Mouse (Mus musculus) right cerebral cortex, postnatal 10 days (tissue): ENCODE results near the gene Slc4a4.

Experiments
- DNase-seq, 2 experiments: peaks; one replicate each; pipeline ENCODE4 v3.0.0; 2021; ENCODE audit warnings: low spot score in 2 of 2

The Slc4a4 gene

DNA sequence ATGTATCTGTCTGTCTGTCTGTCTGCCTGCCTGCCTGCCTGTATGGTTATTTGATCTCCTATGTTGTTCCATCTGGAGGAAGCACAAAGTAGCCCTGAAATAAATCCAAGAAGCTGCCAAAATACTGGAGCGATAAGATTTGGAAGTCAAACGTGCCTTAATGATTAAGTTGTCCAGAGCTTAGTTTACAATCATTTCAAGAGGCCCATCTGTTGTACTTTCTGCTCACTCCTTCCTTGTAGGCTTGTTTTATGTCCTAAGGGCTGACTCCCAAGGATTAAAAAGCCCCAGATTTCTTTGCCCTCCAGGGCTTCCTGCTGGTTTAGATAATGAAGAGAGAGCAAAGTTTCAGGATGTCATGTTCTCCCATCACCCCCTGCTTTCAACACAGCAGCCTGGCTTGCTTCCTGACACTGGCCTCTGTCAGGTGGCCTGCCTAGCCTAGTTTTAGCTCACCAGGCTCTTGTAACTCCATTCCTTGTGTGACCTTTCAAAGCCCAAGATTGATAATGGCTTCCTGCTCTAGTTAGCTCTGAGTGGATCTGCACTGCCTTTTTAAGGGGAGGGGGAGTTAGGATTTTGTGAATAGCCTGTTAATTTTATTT is 262.9 kb downstream of the Slc4a4 start:
- DNase-seq: no peak

DNA sequence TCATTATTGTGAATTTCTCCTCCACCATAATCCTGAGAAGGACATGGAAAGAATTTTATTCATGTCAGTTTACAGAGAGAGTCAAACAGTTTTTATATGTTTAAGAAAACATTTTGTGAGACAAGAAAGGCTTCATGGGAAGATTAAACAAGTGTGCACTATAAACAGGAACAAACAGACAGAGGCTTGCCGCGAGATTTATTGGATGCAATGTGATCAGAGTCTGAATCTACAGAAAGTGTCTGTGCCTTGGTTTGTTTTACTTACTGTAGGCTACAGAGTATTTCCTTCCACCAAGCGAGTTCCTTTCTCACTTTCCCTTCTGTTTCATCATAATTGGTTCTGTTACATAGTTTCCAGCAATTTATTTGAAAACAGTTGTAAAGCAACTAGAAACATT is 264.5 kb downstream of the Slc4a4 start:
- no peak for DNase-seq

DNA sequence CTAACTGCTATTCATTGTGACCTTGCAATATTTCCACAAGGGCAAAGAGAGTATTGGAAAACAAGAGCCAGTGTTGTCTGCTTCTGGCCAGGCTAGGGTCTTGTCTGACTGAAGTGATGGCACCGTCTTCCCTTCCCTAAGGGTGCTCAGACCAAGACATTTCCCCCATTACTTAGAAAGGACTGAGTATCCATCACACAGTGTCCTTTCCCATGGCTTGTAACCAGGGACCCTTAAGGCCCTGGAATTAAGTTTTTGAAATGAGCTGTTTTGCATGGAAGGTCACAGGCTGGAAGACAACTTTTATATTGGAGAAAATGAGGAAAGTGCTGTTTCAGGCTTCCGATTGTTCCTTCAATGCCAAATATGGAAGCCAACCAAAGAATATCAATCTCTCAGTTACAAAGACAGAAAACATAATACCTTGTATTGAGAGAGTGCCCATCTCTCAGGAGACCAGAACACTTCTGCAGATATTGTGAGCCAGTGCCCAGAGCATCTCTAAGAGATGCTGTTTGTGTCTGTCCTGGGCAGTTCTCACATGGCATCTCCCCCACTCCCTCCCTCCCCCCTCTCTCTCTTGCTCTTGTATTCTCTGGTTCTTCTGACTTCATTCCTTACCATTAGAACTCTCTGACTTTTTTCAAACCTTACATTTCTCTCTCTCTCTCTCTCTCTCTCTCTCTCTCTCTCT is 284.6 kb downstream of the Slc4a4 start:
- no peak for DNase-seq

DNA sequence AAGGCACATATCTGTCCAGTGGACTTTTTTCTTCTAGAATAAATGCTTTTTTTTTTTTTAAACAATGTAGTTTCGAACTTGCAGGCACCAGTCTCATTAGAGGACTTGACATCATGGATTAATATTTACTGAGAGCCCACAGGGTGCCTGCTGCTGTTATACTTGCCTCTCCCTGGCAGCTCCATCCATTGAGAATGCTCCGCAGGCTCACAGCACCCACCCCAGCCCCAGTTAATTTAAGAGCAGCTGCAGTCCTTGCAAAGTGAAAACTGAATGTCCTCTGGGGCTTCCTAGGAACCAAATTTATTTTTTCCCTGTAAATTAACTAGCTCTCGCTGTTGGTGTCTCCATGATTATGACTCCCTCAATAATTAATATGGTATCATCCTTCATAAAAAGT is 303.4 kb downstream of the Slc4a4 start:
- DNase-seq: no peak

DNA sequence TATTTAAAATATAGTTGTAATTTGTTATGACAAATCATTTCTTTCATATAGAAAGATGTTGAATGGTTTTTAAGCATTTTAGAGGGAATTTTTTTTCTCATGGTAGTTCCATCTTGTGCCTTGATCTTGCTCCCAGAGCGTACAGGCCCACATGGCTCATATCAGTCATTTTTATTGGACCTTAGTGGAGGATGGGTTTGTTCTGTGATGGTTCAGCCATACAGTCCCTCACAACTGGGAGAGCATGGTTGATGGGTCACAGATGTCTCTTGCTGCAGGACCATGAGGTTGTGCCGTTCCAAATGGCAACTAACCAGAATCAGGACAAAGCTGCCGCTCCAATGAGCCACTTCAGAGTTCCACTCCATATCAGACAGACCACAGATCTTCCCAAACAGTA is 308.0 kb downstream of the Slc4a4 start:
- DNase-seq: no peak

DNA sequence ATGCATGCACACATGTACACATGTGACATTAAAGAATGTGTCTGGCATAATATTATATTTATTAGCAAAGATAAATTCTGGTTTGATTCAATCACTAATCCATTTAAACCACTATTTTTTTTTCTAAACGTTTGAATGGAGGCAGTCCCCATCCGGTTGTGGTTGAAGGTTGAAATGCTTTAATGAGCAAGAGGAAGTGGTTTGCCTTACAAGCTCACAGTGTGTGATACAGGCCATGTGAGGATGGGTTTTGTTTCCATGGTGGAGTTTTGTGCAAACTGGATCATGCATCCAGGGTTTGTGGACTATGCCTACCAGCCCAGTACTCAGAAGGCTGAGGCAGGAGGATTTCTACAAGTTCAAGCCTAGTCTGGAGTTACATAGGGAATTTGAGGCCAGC is 311.9 kb downstream of the Slc4a4 start:
- DNase-seq: peak in 1 of 2 experiments; percentile 5

DNA sequence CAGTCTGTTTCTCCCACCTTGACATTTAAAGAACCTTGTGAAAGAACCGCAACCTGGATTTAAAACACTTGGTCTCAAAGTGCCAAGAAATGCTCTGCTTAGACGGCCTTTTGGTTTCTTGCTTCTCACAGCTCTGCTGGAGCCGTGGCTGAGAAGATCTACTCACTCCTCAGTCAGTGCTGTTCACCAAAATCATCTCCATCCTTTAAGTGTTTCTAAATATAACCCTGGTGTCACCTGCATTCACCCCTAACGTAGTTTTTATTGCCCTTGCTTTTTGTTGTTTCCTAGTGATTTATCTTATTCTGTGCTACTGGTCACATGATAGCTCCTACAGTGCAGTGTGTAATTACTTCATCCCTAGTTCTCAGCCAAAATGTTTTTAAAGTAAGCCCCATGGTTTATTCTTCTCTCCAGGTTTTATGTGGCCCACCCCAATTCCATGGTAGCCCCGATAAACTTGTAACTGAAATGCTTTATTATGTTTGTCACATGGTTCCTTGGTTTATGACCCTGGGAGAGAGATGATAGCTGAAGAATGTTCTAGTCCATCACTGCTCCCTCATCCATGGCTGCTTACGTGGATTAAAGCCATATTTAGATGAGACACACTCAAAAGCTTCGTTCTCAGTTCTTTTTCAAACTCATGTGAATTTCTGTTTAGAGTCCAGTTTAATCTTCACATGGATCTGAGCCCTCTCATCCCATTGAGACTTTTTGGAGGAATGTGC is 323.5 kb downstream of the Slc4a4 start:
- peak in 1 of 2 experiments; percentile 11 for DNase-seq

DNA sequence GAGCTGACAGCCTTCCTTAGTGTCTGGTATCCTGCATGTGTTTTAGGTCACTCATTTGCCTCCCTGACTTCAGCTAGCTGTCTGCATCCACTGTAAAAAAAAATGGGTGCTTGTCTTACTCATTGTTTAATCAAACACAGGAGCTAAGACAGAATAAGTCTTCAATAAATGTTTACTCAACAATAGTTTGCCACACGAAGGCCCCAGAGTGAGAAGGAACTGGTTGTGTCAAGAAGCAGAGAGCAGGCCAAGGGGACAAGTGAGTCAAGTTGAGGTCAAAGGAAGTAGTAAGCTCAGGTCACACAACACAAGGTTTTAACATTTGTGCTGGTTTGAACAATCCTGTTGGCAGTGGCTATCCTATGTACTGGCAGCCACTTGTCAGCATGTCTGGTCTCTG is 324.4 kb downstream of the Slc4a4 start:
- peak in 1 of 2 experiments; percentile 5 for DNase-seq

DNA sequence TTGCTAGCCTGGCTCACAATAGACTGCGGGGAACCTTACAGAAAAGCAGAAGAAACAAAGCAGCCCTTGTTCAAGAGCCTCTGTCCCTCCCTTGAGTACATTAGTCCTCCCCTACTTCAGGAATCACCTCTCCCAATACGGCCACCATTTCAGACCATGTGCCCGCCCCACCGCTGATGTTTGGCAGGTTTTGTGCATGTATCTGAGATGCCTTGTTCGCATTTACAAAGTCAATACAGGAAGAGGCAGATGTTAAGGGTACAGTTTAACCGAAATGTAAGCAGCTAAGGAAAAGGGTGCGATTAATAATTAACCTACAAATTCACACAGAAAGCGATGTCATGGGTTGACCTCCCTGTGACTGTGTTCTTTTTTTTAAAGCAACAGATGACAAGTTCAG is 331.6 kb downstream of the Slc4a4 start:
- DNase-seq: no peak

DNA sequence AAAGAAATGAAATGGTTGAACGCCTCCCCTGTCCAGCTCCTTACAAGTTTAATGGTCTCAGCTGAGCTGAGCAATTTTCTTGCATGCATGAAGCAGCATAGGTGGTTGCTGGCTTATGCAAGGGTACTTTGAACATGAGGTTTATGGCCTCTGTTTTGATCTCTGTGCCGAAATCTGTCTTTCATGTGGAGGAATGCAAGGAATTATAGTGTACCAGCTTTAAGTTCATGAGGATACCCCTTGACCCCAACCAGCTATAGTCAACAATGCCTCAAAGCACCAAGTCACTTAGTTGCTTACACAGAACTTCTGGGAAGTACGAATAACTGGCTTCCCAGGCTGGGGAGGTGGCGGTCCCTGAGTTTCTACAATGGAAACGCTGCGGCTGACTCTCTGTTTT is 332.1 kb downstream of the Slc4a4 start:
- no peak for DNase-seq

DNA sequence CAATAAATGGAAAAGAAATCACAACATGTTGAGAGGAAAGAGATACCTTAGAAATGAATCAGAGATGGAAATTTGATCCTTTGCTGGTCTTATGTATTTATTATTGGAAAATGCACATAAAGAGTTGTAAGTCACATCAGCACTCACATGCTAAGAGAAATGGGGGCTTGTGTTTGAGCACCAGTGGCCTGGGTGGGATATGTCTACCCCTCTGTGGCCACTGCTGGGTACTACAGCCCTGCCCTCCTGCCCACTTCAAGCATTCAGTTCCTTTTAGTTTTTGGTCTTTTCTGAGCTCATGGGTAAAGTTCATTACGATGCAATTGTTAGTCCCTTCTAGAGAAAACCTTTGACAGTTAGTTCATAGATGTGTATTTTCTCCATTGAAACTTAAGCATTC is 335.0 kb downstream of the Slc4a4 start:
- DNase-seq: peak; percentile 37 to 47

DNA sequence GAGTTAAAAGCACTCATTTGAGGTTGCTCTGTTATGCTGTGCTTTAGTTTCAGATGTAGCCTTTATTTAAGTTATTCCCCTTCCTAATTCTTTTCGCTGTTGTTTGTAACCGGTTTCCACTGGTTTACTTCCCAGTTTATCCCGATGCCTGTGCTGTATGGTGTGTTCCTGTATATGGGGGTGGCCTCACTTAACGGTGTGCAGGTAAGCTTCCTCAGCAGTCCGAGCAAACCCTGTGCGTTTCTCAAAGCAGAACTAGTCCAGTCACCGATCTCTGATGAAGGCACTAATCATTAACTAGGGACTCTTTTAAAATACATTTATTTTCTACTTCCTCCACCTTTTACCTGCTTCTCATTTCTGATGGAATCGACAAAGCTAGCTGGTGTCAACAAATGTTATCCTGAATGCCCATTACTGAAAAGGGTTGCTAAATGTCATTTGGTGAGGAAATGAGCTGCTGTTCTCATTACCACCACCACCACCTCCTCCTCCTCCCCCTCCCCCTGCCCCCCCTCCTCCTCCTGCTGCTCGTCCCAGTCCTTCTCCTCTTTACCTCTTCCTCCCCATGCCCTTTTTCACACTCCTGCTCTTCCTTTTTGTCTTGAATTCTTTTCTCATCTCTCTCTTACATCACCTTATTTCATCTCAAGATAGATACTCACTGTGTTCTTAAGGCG is 336.6 kb downstream of the Slc4a4 start:
- DNase-seq: no peak

DNA sequence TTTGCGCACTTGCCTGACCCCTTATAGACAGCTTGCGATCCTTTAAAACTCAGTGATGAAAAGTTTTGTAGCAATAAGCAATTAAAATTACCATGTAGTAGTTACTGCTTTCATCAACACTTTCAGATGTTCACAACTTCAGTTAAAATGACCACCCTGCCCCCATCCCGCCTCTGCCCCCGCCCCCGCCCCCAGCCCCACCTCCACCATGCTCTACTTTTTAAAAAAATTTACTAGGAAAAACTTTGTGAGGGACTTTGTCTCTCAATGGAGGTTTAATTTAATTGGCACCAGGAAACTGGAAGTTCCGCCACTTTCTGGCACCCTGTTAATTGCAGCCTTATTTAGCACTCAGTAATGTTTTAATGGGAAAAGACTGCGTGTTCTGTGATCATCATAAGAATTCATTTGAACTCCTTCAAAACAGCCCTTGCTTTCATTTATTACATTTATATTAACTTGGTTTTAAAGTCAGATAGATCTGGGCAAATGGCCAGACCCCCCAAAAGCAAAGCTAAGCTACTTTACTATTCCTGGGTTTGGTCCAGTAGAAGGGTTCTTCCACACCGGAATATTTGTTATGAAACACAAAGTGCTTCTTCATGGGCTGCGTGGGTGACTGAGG is 337.2 kb downstream of the Slc4a4 start:
- peak in 1 of 2 experiments; percentile 26 for DNase-seq

DNA sequence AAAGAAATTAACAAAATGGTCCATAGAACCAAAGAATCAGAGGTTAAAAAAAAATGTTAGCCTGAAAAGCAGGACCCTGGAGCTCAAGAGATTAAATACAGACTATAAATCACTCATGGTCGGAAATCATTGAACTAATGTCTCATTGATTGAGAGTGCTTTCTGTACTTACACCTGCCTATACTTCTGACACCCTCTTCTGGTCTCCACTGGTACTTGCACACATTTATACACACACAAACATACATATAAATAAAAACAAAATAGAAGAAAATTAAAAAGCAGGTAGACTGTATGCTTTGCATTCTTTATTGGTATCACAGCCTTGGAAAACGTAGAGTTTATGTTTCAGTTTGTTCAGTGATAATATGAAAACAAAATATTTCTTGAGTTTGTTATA is 341.3 kb downstream of the Slc4a4 start:
- DNase-seq: no peak

DNA sequence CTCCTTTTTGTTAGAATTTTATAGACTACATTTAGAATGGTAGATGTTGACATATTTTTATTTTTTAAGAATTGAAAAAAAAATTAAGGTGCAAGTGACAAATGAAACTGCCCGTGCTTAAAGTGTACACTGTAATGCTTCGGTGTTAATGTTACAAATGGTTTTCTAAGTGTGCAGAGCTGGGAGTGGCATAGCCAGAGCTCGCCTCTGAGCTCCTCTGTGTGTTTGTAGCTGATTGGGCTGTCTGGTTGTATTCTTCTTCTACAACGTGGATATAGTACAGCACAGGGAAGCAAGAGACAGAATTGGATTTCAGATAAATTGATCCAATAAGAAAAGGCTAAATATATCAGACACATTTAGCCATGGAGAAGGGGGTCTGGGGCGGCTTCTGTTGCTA is 343.0 kb downstream of the Slc4a4 start:
- DNase-seq: no peak

DNA sequence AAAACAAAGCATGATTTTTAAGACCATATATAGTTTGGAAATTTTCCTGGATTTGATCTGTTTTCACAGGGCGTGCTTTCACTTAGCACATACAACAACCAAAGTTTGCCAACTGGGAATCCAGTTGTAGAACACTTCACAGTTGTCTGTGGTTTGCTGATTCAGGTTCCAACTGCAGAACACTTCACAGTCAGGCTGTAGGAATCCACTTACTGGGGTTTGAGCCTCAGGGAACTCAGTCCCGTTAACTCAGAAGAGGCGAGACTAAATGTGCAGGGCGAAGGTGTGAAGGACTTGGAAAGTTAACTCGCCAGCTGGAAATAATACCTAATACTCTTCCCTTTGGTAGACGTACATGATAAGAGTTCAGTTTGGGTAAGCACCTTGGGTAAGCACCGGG is 345.7 kb downstream of the Slc4a4 start:
- no peak for DNase-seq

DNA sequence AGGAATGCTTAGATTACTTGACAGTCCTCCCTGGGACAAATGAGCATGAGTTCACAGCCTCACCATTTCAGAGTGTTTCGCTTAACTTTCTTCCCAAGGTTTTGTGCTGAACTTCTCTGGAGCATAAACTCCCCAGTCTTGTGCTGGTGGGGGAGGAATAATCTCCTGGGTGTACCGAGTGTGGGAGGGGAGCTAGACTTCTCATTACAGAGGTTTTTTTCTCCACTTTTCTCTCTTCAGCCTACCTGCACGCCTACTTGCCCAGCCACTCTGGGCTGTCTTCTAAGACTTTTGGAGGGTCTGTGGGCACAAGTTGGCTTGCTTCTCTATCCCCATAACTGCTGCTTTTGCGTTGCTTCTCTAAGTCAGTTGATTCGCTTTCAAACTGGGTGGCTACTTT is 365.2 kb downstream of the Slc4a4 start:
- DNase-seq: no peak

DNA sequence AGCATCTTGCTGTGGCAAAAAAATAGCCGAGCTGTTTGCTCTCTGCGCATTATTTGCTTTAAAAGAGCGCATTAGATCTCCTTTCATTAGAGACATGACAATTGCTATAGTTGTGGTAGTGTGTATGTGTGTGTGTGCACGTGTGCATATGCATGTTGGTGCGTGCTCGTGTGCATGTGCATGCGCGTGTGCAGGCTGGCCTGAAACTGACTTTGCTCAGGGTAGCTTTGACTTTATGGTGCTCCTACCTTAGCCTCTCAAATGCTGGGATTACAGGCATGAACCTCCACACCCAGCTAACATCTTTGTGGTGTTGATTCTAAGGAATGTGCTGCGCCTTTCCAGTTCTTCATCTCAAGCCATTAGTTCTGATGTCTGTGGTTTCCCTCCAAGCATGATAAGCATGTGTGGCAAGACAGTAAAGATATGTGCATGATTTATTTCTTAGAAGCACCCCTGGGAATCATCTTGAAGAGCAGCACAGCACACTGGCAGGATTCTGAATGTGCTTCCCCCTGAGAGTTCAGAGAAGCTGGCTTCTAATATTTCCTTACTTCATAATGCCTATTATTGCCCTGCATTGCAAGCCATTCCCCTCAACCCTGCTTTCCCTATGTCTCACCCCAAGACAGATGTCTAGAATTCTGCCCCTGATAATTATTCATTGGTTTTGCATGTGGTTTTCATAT is 373.3 kb downstream of the Slc4a4 start:
- no peak for DNase-seq

DNA sequence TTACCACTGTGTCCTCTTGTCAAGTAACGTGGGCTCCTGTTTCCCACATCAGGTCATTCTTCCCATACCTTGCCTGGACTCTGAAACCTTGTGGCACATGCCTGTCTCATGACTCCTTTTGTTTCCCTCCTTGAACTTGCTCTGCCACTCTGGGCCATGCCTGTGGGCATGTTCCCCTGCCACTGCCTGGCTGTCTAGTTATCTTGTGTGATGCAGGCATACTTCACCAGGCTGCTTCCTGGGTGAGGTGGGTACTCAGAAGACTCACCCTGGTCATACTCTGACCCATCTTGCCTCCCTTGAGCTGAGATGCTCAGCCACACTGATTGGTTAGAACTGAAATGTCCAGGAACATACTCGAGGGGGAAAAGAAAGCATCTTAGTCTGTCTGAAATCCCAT is 390.4 kb downstream of the Slc4a4 start:
- no peak for DNase-seq

DNA sequence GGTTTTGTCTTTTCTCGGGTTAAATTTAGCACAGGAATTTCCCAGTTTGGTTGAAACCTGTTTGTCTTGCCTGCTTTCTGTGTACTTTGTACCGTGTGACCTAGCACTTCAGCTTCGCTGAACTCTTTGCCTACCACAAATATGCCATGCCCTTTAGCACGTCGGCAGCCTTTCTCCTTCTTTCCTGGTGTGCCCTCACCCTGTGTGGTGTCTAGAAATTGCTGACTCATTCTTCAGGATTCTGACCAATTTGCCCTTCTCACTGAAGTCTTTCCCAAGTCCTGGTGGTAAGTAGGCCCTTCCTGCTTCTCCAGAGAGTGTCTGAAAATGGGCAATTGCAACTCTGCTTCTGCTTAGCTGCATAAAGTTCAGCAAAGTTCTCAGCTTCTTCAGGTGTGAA is 391.0 kb downstream of the Slc4a4 start:
- no peak for DNase-seq

DNA sequence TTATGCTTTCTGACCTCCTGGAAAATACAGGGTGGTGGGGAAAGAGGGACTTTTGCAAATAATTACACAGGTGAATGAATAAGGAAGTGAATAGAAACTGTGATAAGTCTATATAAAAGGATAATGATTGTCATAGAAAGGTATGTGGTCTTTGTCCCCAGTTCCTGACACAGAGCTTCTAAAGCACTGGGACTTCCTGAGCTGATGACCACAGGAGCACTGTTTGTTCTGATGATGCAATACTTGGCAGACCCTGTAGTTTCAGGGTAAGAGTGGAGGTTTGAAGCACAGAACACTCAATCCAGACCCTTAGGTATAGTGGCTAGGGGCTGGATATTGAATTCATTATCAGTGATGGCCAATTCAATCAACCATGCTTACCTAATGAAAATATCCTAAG is 391.7 kb downstream of the Slc4a4 start:
- DNase-seq: no peak
